In genomic region chr12:14235351-14235750, GRCm38 (mm10) we compare ENCODE assay signal across 28 mouse cellular contexts.
DNase-seq lines count a peak whose midpoint lies in the region; ATAC-seq lines count a peak whose summit lies in the region.
"Had no signal": no experiment of that assay in that cellular context is flagged by ENCODE, and none has a peak within 500 bp of the region (broad histone marks: within the 10 kb centered on the region; RNA-seq: fewer than 3 reads in every experiment).

No protein-coding gene starts in this region.

- no peak overlapping the region for H3K27ac ChIP-seq in midbrain, embryonic 14.5 days (replicated peaks; ENCODE audit: low read depth, low read length)
- H3K27ac ChIP-seq: embryonic facial prominence, embryonic 10.5 days; embryonic facial prominence, embryonic 13.5 days; forebrain, embryonic 12.5 days; forebrain, embryonic 15.5 days; heart, embryonic 15.5 days; hindbrain, embryonic 10.5 days; hindbrain, embryonic 13.5 days had no signal

- H3K4me2 ChIP-seq in midbrain, embryonic 14.5 days (ENCODE audit: low read length), result no peak overlapping the region
- H3K4me2 ChIP-seq: embryonic facial prominence, embryonic 13.5 days; forebrain, embryonic 12.5 days; forebrain, embryonic 15.5 days; heart, embryonic 12.5 days; heart, embryonic 15.5 days; hindbrain, embryonic 13.5 days had no signal

- no peaks in the 10 kb centered on the region for H3K27me3 ChIP-seq in midbrain, embryonic 14.5 days (ENCODE audit: control insufficient read depth, insufficient read depth, low read length)
- H3K27me3 ChIP-seq: embryonic facial prominence, embryonic 13.5 days; forebrain, embryonic 12.5 days; forebrain, embryonic 15.5 days; heart, embryonic 12.5 days; heart, embryonic 15.5 days; hindbrain, embryonic 13.5 days had no signal

- no peak overlapping the region for H3K9ac ChIP-seq in midbrain, embryonic 14.5 days (replicated peaks; ENCODE audit: low read length)
- H3K9ac ChIP-seq: embryonic facial prominence, embryonic 13.5 days; forebrain, embryonic 12.5 days; forebrain, embryonic 15.5 days; heart, embryonic 12.5 days; heart, embryonic 15.5 days; hindbrain, embryonic 13.5 days had no signal

- intact Hi-C loops in left cerebral cortex, postnatal 4 days (cut with DNase I), result no loop called here

- 84% methylated on average over 3 of the region's 3 CpGs for WGBS in midbrain, embryonic 14.5 days

- H3K4me3 ChIP-seq in midbrain, embryonic 14.5 days (replicated peaks; ENCODE audit: low read depth, low read length), result no peak overlapping the region
- H3K4me3 ChIP-seq: embryonic facial prominence, embryonic 10.5 days; embryonic facial prominence, embryonic 13.5 days; erythroblast, embryonic 14.5 days; forebrain, embryonic 12.5 days; forebrain, embryonic 15.5 days; heart, embryonic 12.5 days; heart, embryonic 15.5 days; hindbrain, embryonic 10.5 days; hindbrain, embryonic 13.5 days had no signal

- ATAC-seq in midbrain, embryonic 14.5 days (ENCODE audit: low FRiP score, low TSS enrichment), result no peak
- ATAC-seq: CD4-positive, CD25-positive, alpha-beta regulatory T cell, adult 4 months; forebrain, embryonic 15.5 days; hindbrain, embryonic 16.5 days had no signal

- H3K36me3 ChIP-seq in midbrain, embryonic 14.5 days (ENCODE audit: control insufficient read depth, insufficient read depth, low read length), result no peaks in the 10 kb centered on the region
- H3K36me3 ChIP-seq: embryonic facial prominence, embryonic 10.5 days; embryonic facial prominence, embryonic 13.5 days; forebrain, embryonic 12.5 days; forebrain, embryonic 15.5 days; heart, embryonic 12.5 days; heart, embryonic 15.5 days; hindbrain, embryonic 10.5 days; hindbrain, embryonic 13.5 days had no signal

- no peaks in the 10 kb centered on the region for H3K9me3 ChIP-seq in midbrain, embryonic 14.5 days (ENCODE audit: control insufficient read depth, low read length)
- H3K9me3 ChIP-seq: embryonic facial prominence, embryonic 10.5 days; embryonic facial prominence, embryonic 13.5 days; forebrain, embryonic 12.5 days; forebrain, embryonic 15.5 days; heart, embryonic 12.5 days; heart, embryonic 15.5 days; hindbrain, embryonic 10.5 days; hindbrain, embryonic 13.5 days had no signal

- peak; percentile 12 for DNase-seq in left cerebral cortex, adult 11 months (ENCODE audit: low spot score)
- DNase-seq in left cerebral cortex, postnatal 4 days, result no peak
- DNase-seq in right cerebral cortex, adult 18-20 months, result peak; percentile 38
- DNase-seq in right cerebral cortex, postnatal 4 days, result no peak
- peak; percentile 40 for DNase-seq in telencephalon, adult 2 months (ENCODE audit: low read depth, low spot score)
- no peak for DNase-seq in midbrain, embryonic 14.5 days
- DNase-seq: adrenal gland, adult 2 months; adrenal gland, postnatal 14 days; cerebellum, adult 11-12 months; cerebellum, adult 8-10 months; cerebellum, postnatal 10 days; cerebellum, postnatal 36 days; embryo, embryonic 11 days; gastrocnemius, postnatal 14 days; heart, adult 18-20 months; heart, postnatal 10 days; heart, postnatal 36 days had no signal

- no peaks in the 10 kb centered on the region for H3K4me1 ChIP-seq in midbrain, embryonic 14.5 days (ENCODE audit: control insufficient read depth, insufficient read depth, low read length)
- H3K4me1 ChIP-seq: embryonic facial prominence, embryonic 10.5 days; embryonic facial prominence, embryonic 13.5 days; forebrain, embryonic 12.5 days; forebrain, embryonic 15.5 days; heart, embryonic 12.5 days; heart, embryonic 15.5 days; hindbrain, embryonic 10.5 days; hindbrain, embryonic 13.5 days had no signal

Comparison
In these comparisons a context has a peak if more than half of its experiments do, and no peak if none do; other contexts are left out.
1. DNase-seq: peak in left cerebral cortex, adult 11 months (single experiment), right cerebral cortex, adult 18-20 months (single experiment) and telencephalon, adult 2 months (single experiment); none in left cerebral cortex, postnatal 4 days (single experiment), right cerebral cortex, postnatal 4 days (single experiment) and midbrain, embryonic 14.5 days (single experiment).